In genomic region chr4:117928699-117929241, GRCm38 (mm10) we compare ENCODE assay signal across 8 mouse cellular contexts. TPM values are rescaled to one million over a fixed set of nuclear protein-coding genes. Genes with fewer than 3 reads are reported as not detected.
DNase-seq lines count a peak whose midpoint lies in the region; ATAC-seq and TF ChIP-seq lines count a peak whose summit lies in the region.
"Had no signal": no experiment of that assay in that cellular context is flagged by ENCODE, and none has a peak within 500 bp of the region (broad histone marks: within the 10 kb centered on the region; RNA-seq: fewer than 3 reads in every experiment).

No protein-coding gene starts in this region.

- peaks cover 0 to 7% of the 10 kb centered on the region in 2 experiments for H3K36me3 ChIP-seq in CH12.LX (replicated peaks in 1 of 2; ENCODE audit: control insufficient read depth in 1 of 2, insufficient read depth in 1 of 2, low read length in 1 of 2)
- 0 out of 2 replicates have a peak, but pooled peaks cover 7% of the 10 kb centered on the region for H3K36me3 ChIP-seq in heart, embryonic 10.5 days
- H3K36me3 ChIP-seq in kidney, embryonic 15.5 days, result 0 out of 2 replicates have a peak, but pooled peaks cover 2% of the 10 kb centered on the region
- H3K36me3 ChIP-seq in spleen, adult 2 months (ENCODE audit: control insufficient read depth, insufficient read depth, low read length), result peaks cover 2% of the 10 kb centered on the region; the same call in 1 of the 2 replicates

- peak; percentile 13 for TF ChIP-seq RAD21 in CH12.LX (IDR thresholded peaks at IDR 0.05; ENCODE audit: low read depth, low read length)

- TF ChIP-seq CTCF in CH12.LX (conservative IDR thresholded peaks at IDR 0.05 in 1 of 2, IDR thresholded peaks at IDR 0.05 in 1 of 2; ENCODE audit: low read depth in 2 of 2, low read length in 2 of 2), result peak in 1 of 2 experiments; percentile 59; a peak in 2 of 4 replicates
- peak; percentile 1; the same call in 1 of the 2 replicates for TF ChIP-seq CTCF in spleen, adult 2 months (IDR thresholded peaks at IDR 0.05; ENCODE audit: extremely low read depth, insufficient read depth, insufficient read length, insufficient replicate concordance)

- peak; percentile 25 for DNase-seq in CH12.LX (ENCODE audit: extremely low read depth)
- peak; percentile 75 for DNase-seq in Muller cell, postnatal 12 days (ENCODE audit: inconsistent ontology term)
- DNase-seq in embryo, embryonic 11 days, result peak; percentile 75
- DNase-seq in heart, embryonic 10.5 days (ENCODE audit: low spot score), result peak; percentile 85
- peak; percentile 72 for DNase-seq in lung, postnatal 14 days
- DNase-seq in spleen, adult 2 months (ENCODE audit: low read depth in 1 of 2, low spot score in 2 of 2), result no peak

- TF ChIP-seq POLR2A in CH12.LX (IDR thresholded peaks at IDR 0.05; ENCODE audit: low read depth, low read length), result no peak
- no peak for TF ChIP-seq POLR2A in spleen, adult 2 months (IDR thresholded peaks at IDR 0.05; ENCODE audit: low read depth, low read length)

- no peak for TF ChIP-seq EP300 in CH12.LX (IDR thresholded peaks at IDR 0.05; ENCODE audit: low read length)

- H3K27ac ChIP-seq in CH12.LX (ENCODE audit: insufficient read depth, low read depth), result no peak overlapping the region
- peak overlapping the region; percentile 54 for H3K27ac ChIP-seq in heart, embryonic 10.5 days
- H3K27ac ChIP-seq in kidney, embryonic 15.5 days, result peak overlapping the region; percentile 67
- 0 out of 2 replicates have a peak overlapping the region, but pooled peaks have one; percentile 6 for H3K27ac ChIP-seq in spleen, adult 2 months (ENCODE audit: insufficient read depth, low read length)
- H3K27ac ChIP-seq: macrophage had no signal

- peak; percentile 68 for ATAC-seq in kidney, embryonic 15.5 days (replicated peaks; ENCODE audit: low FRiP score)

- 0 out of 2 replicates have a peak overlapping the region, but pooled peaks have one; percentile 21 for H3K4me2 ChIP-seq in CH12.LX (ENCODE audit: insufficient read depth, low read depth, poor library complexity, severe bottlenecking)
- peak overlapping the region; percentile 82 for H3K4me2 ChIP-seq in kidney, embryonic 15.5 days

- H3K27me3 ChIP-seq in CH12.LX (replicated peaks), result no peaks in the 10 kb centered on the region
- peaks cover 66% of the 10 kb centered on the region for H3K27me3 ChIP-seq in heart, embryonic 10.5 days (ENCODE audit: insufficient read depth, poor library complexity, severe bottlenecking)
- H3K27me3 ChIP-seq in kidney, embryonic 15.5 days, result peaks cover 45% of the 10 kb centered on the region
- H3K27me3 ChIP-seq in spleen, adult 2 months (ENCODE audit: control insufficient read depth, insufficient read depth, low read length), result peaks cover 17% of the 10 kb centered on the region

- peaks cover 2% of the 10 kb centered on the region for H3K9me3 ChIP-seq in CH12.LX (replicated peaks; ENCODE audit: low read length)
- H3K9me3 ChIP-seq in heart, embryonic 10.5 days, result no peaks in the 10 kb centered on the region
- H3K9me3 ChIP-seq in kidney, embryonic 15.5 days (replicated peaks), result no peaks in the 10 kb centered on the region

- no peak overlapping the region for H3K4me3 ChIP-seq in CH12.LX (replicated peaks in 1 of 3; ENCODE audit: low read depth in 2 of 3, low read length in 2 of 3, poor library complexity in 1 of 3)
- peak overlapping the region; percentile 64 for H3K4me3 ChIP-seq in heart, embryonic 10.5 days
- peak overlapping the region; percentile 47 for H3K4me3 ChIP-seq in kidney, embryonic 15.5 days (replicated peaks)
- H3K4me3 ChIP-seq in spleen, adult 2 months (ENCODE audit: extremely low read depth, insufficient read depth, insufficient read length), result no peak overlapping the region

- WGBS in heart, embryonic 10.5 days, result 3% methylated on average over 13 of the region's 13 CpGs
- WGBS in kidney, embryonic 15.5 days, result 2% methylated on average over 13 of the region's 13 CpGs
- WGBS in spleen, adult 2 months, result 5% methylated on average over 13 of the region's 13 CpGs

- in situ Hi-C loops in CH12.LX (cut with MboI; ENCODE audit: low pct_ligation_motif_present, low pct_unique_long_range_greater_than_20kb, low sequenced_read_pairs), result loop anchor here (5.0 kb wide), 1 partner anchor 159 kb away; no protein-coding TSS in a partner anchor

- no peak overlapping the region for H3K9ac ChIP-seq in CH12.LX (ENCODE audit: insufficient read depth, low read depth)
- peak overlapping the region; percentile 37; the same call in 1 of the 2 replicates for H3K9ac ChIP-seq in kidney, embryonic 15.5 days

- peaks cover 2 to 15% of the 10 kb centered on the region in 2 experiments; a peak in 2 of 4 replicates for H3K4me1 ChIP-seq in CH12.LX (ENCODE audit: control insufficient read depth in 1 of 2, insufficient read depth in 2 of 2)
- H3K4me1 ChIP-seq in heart, embryonic 10.5 days, result peaks cover 42% of the 10 kb centered on the region
- H3K4me1 ChIP-seq in kidney, embryonic 15.5 days, result peaks cover 38% of the 10 kb centered on the region
- H3K4me1 ChIP-seq in spleen, adult 2 months (ENCODE audit: control insufficient read depth, insufficient read depth, insufficient read length), result peaks cover 12% of the 10 kb centered on the region

- dilution Hi-C loops in CH12.LX (cut with MboI; ENCODE audit: extremely low pct_ligation_motif_present, extremely low pct_unique_long_range_greater_than_20kb, low sequenced_read_pairs), result no loop called here

- no peaks in the 10 kb centered on the region for H3K79me2 ChIP-seq in CH12.LX (replicated peaks; ENCODE audit: control insufficient read depth, extremely low read depth, insufficient read depth, poor library complexity, severe bottlenecking)

TF ChIP-seq in CH12.LX, 34 proteins besides CTCF, POLR2A, EP300 and RAD21:
- TF ChIP-seq SMC3 (IDR thresholded peaks at IDR 0.05; ENCODE audit: low read depth, low read length) (peak; percentile 43), SIN3A (IDR thresholded peaks at IDR 0.05; ENCODE audit: low read length) (no peak)

RNA-seq across cellular contexts. Expression of gene Artn, which starts 0.8 kb away (rescaled TPM):
- total RNA-seq in CH12.LX (2012; rRNA removed), result not detected in 2 replicates
- total RNA-seq in CH12.LX (2014; rRNA removed), result not detected in 2 replicates
- not detected in 2 replicates for polyA plus RNA-seq in CH12.LX (2012; ENCODE audit: insufficient read length, low read depth)
- 0.85 and 1.3 TPM in 2 replicates for polyA plus RNA-seq in heart, embryonic 10.5 days (2016; fragmentation: Nextera tagmentation; extraction: Ambion mirVana)
- polyA plus RNA-seq in kidney, embryonic 15.5 days (2015; fragmentation: Nextera tagmentation; extraction: Ambion mirVana), result 2.7 and 5.0 TPM in 2 replicates
- polyA plus RNA-seq in spleen, adult 2 months (2012; rRNA removed), result 0.89 and 1.2 TPM in 2 replicates
- polyA plus RNA-seq: macrophage had no signal

RNA-seq across cellular contexts. Expression of gene Ipo13, which starts 14.0 kb away (rescaled TPM):
- total RNA-seq in CH12.LX (2012; rRNA removed) (22.0 and 27.5 TPM in 2 replicates), CH12.LX (2014; rRNA removed) (5.9 and 7.4 TPM in 2 replicates)
- 46.5 and 54.1 TPM in 2 replicates for polyA plus RNA-seq in CH12.LX (2012; ENCODE audit: insufficient read length, low read depth)
- 45.9 and 57.1 TPM in 2 replicates for polyA plus RNA-seq in heart, embryonic 10.5 days (2016; fragmentation: Nextera tagmentation; extraction: Ambion mirVana)
- 39.8 and 47.3 TPM in 2 replicates for polyA plus RNA-seq in kidney, embryonic 15.5 days (2015; fragmentation: Nextera tagmentation; extraction: Ambion mirVana)
- polyA plus RNA-seq in spleen, adult 2 months (2012; rRNA removed), result 41.7 and 47.4 TPM in 2 replicates

RNA-seq across cellular contexts. Expression of gene Dph2, which starts 36.9 kb away (rescaled TPM):
- total RNA-seq in CH12.LX (2012; rRNA removed) (19.8 and 25.8 TPM in 2 replicates), CH12.LX (2014; rRNA removed) (20.9 and 21.5 TPM in 2 replicates)
- polyA plus RNA-seq in CH12.LX (2012; ENCODE audit: insufficient read length, low read depth), result 15.2 and 20.8 TPM in 2 replicates
- polyA plus RNA-seq in heart, embryonic 10.5 days (2016; fragmentation: Nextera tagmentation; extraction: Ambion mirVana), result 17.5 and 19.6 TPM in 2 replicates
- polyA plus RNA-seq in kidney, embryonic 15.5 days (2015; fragmentation: Nextera tagmentation; extraction: Ambion mirVana), result 21.2 and 22.2 TPM in 2 replicates
- 20.9 and 26.4 TPM in 2 replicates for polyA plus RNA-seq in spleen, adult 2 months (2012; rRNA removed)

RNA-seq across cellular contexts. Expression of gene Atp6v0b, which starts 41.6 kb away (rescaled TPM):
- total RNA-seq in CH12.LX (2012; rRNA removed) (169 and 186 TPM in 2 replicates), CH12.LX (2014; rRNA removed) (165 and 176 TPM in 2 replicates)
- polyA plus RNA-seq in CH12.LX (2012; ENCODE audit: insufficient read length, low read depth), result 189 and 202 TPM in 2 replicates
- 208 and 209 TPM in 2 replicates for polyA plus RNA-seq in heart, embryonic 10.5 days (2016; fragmentation: Nextera tagmentation; extraction: Ambion mirVana)
- 212 and 221 TPM in 2 replicates for polyA plus RNA-seq in kidney, embryonic 15.5 days (2015; fragmentation: Nextera tagmentation; extraction: Ambion mirVana)
- 382 and 485 TPM in 2 replicates for polyA plus RNA-seq in spleen, adult 2 months (2012; rRNA removed)

RNA-seq across cellular contexts. Expression of gene B4galt2, which starts 45.5 kb away (rescaled TPM):
- total RNA-seq in CH12.LX (2012; rRNA removed) (0.25 and 0.29 TPM in 2 replicates), CH12.LX (2014; rRNA removed) (not detected in 2 replicates)
- polyA plus RNA-seq in CH12.LX (2012; ENCODE audit: insufficient read length, low read depth), result 0.14 and 0.22 TPM in 2 replicates
- 14.2 and 17.7 TPM in 2 replicates for polyA plus RNA-seq in heart, embryonic 10.5 days (2016; fragmentation: Nextera tagmentation; extraction: Ambion mirVana)
- polyA plus RNA-seq in kidney, embryonic 15.5 days (2015; fragmentation: Nextera tagmentation; extraction: Ambion mirVana), result 17.7 and 19.8 TPM in 2 replicates
- 6.5 and 7.6 TPM in 2 replicates for polyA plus RNA-seq in spleen, adult 2 months (2012; rRNA removed)

Comparison
In these comparisons a context has a peak if more than half of its experiments do, and no peak if none do; other contexts are left out.
1. DNase-seq: peak in CH12.LX (single experiment), Muller cell, postnatal 12 days (single experiment), embryo, embryonic 11 days (single experiment), heart, embryonic 10.5 days (single experiment) and lung, postnatal 14 days (single experiment); none in spleen, adult 2 months (0 of 2).
2. H3K4me3 ChIP-seq: peak in heart, embryonic 10.5 days (single experiment) and kidney, embryonic 15.5 days (single experiment); none in CH12.LX (0 of 3) and spleen, adult 2 months (single experiment).